Mouse (Mus musculus) small intestine, adult 2 months (tissue): ENCODE results near the gene Mns1.

Experiments used
- CTCF ChIP-seq: fragments of 200-500 bp; IDR thresholded peaks from 2 replicates; pipeline ENCODE4 v1.5.1; 2012; ENCODE audit warnings: low read depth, mild to moderate bottlenecking, control low read depth, inconsistent platforms, low read length, moderate library complexity, mixed read lengths; ENCODE audit not compliant: insufficient replicate concordance, insufficient read length; ENCODE audit errors: extremely low read depth
- POLR2A ChIP-seq: fragments of 200-500 bp; IDR thresholded peaks from 2 replicates; pipeline ENCODE4 v1.6.1; 2012; ENCODE audit warnings: low read depth, mild to moderate bottlenecking, control low read depth, inconsistent platforms, low read length, moderate library complexity

DNA sequence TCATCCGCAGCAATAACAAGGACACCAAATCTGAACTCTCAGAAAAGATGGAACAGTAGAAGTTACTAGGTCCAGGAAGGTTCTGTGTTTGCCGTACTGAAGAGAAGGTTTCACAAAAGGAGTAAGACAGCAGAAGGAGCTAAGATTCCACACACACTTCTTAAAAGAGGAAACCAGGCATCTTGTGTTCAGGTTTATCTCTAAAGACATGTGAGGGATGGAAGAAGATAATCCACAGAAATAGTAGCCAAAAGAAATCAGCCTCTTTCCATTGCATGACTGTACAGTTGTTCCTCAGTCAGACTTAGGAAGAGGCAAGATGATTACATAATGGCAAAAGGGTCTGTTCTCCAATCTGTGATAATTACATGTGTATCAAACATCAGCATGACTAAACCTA lies 24.6 kb downstream of the Mns1 start:
- TF ChIP-seq CTCF (no peak), POLR2A (no peak)
